Mouse (Mus musculus) embryo, embryonic 10.5 days (tissue): Measurements from ENCODE around the gene Dok4.
A peak's percentile ranks its signal among the peaks of the same experiment; 100 is the strongest.

Source experiments
- DNase-seq: peaks from one replicate; pipeline ENCODE4 v3.0.0-alpha.2; 2015; ENCODE audit warnings: low spot score

The Dok4 gene

DNA sequence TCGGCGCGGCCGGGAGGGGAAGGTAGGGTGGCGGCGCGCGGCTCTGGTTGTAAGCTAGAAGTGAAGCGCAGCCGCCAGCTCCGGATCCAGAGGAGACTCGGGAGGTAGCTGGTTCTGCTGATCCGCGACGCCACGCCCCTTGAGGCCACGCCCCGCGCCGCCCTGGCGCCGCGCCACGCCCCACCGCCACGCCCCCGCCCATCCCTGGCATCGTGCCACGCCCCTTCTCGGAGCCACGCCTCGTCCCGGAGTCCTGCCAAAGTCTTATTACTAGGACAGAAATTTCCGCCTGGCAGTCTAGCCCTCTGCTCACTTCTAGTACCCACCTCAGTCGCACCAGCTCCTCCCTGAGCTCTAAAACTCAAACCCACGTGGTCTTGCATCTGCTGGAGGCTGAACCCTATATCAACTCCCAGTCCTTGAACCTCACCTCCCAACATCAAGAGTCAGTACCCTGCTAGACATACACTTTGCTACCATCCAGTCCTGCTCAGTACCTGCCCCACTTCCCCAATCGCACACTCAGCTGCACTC is at the start of gene Dok4:
TSS of gene Dok4 (minus strand) at position 134 of the 534 bp plus-strand sequence.
- DNase-seq: peak; percentile 88

GRCm38 (mm10) chr8:94923405-94923804 is 47.3 kb upstream of the Dok4 start, which contains the start of gene Adgrg5:
Adgrg5 (plus strand) TSS chr8:94923694.
- DNase-seq: no peak

DNA sequence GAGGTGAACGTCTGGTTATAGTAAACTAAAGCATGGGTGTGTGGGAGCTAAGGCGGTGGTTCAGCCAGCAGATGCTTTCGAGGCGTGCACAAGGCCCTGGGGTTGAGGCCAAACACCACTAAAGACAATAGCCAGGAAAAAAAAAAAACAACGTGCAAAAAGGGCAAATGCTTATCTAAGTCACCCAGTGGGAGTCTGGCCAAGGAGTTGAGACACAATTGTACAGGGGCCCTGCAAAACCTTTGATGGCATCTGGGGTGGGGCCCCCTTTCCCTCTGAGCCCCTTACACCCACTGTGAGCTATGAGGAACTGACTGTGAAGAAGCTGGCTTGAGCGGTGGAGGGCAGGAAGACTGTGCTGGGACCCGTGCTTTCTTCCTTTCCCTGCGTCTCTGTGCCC is 46.5 kb upstream of the Dok4 start:
- DNase-seq: no peak

GRCm38 (mm10) chr8:94922176-94922575 is 46.0 kb upstream of the Dok4 start:
- DNase-seq: no peak

GRCm38 (mm10) chr8:94919256-94919655 is 43.1 kb upstream of the Dok4 start:
- no peak for DNase-seq

GRCm38 (mm10) chr8:94917851-94918495 is 41.8 kb upstream of the Dok4 start, which contains the start of gene Ccdc102a:
Ccdc102a (minus strand) TSS chr8:94918098.
- peak; percentile 55 for DNase-seq

DNA sequence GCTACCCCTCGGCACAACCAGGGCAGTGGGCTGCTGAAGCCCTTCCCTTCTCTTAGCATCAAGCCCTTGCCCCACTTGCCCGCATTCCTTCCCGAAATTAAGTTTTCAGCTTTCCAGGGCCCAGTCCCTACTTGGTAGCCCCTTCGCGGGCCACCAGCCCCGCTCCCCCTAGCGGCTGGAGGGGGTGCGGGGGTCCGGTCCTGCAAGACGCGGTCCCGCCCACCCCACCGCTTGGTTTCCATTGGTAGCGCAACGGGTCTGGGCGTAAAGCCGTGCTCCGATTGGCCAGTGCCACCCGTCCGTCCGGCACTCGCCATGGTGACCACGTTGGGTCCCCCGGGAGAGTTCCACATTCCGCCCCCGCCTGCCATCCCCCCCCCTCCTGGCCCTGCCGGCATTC is 41.2 kb upstream of the Dok4 start:
- peak; percentile 99 for DNase-seq

- no peak for DNase-seq
These were observed 40.8 kb upstream of the Dok4 start for GRCm38 (mm10) chr8:94916960-94917324.

DNA sequence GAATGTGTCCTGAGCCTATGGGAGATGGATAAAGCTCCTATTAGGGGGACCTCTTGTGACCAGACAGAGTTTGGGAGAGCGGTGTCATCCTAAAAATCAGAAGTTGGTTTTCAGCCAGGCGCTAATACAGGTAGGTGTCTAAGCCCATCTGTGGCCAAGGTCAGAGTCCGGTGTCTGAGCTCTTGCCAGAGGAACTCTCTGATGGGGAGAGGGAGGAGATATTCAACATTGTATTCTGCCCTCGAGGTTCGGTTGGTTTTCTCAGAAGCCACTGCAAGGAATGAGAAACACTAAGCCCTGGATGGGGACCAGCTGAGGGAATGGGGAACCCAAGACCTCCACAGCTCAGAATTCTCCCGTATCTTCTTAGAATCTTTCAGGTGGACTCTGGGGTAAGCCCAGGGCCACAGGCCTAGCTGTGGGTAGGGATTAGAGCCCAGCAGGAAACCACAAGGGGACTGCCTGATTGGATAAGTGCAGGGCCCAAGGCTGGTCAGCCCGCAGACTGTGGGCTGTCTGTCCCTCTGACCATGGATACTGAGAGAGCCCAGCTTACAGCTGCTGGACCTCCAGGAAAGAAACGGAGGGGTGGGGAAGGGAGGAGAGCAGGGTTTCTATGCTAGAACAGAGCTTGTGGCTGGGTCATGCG is 40.3 kb upstream of the Dok4 start:
- DNase-seq: peak; percentile 20

GRCm38 (mm10) chr8:94914701-94915101 is 38.6 kb upstream of the Dok4 start:
- peak; percentile 57 for DNase-seq

DNA sequence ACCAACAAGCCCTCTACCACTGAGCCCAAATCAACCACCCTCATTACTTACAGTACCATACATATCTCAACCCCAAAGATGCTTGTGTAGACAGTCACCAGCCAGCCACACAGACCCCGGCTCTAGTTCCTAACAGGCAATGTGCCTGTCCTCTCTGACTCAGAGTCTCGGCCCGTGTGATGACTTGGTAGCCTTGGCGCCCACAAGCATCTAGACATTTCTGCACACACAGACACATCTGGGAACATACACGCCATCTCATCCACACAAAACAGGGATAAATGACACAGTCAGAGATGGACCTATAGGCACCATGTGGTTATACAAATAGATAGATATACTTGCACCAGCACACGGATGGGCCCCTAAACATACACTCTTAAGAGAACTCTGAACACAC is 38.1 kb upstream of the Dok4 start:
- no peak for DNase-seq

GRCm38 (mm10) chr8:94913061-94913660 is 37.0 kb upstream of the Dok4 start:
- peak; percentile 78 for DNase-seq

GRCm38 (mm10) chr8:94908847-94909246 is 32.7 kb upstream of the Dok4 start:
- DNase-seq: peak; percentile 95

- no peak for DNase-seq
These were observed 31.6 kb upstream of the Dok4 start for GRCm38 (mm10) chr8:94907591-94908300.

GRCm38 (mm10) chr8:94904450-94905175 is 28.5 kb upstream of the Dok4 start:
- DNase-seq: no peak

DNA sequence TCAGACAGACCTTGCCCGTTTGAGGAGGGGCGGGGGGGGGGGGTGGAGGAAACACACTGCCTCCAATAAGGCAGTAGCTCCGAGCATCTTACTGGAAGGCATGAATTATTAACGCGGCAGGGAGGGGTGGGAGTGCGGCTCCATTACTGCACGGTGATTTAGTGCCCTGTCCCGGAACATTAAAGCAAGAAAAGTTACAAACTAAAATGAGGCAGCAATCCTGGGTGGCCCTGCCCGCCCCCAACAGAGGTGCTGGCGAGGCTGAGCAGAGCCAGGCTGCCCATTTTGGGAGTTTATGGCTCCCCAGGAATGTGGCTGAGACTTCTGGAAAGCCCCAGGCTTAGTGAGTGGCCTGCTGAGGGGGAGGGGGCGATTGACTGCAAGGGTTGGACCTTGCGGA is 27.6 kb upstream of the Dok4 start:
- DNase-seq: peak; percentile 54

DNA sequence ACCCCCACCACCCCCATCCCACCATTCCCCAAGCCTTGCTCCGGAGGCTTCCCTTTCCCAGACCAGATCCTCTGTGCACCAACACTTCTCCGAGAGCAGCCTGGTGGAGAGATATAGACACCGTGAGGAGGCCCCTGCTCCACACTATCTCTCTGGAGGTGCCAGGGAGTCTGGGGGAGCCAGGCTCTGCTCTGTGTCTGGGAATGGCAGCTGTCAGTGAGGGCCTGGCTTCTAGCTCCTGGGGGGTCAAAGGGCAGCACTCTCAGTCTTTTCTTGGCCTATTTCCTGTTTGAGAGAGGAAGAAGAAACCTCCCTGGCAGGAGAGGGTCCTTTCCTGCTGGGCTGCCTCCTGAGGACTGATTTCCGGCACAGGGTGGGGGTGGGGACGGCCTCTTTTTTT is 24.9 kb upstream of the Dok4 start:
- peak; percentile 61 for DNase-seq

DNA sequence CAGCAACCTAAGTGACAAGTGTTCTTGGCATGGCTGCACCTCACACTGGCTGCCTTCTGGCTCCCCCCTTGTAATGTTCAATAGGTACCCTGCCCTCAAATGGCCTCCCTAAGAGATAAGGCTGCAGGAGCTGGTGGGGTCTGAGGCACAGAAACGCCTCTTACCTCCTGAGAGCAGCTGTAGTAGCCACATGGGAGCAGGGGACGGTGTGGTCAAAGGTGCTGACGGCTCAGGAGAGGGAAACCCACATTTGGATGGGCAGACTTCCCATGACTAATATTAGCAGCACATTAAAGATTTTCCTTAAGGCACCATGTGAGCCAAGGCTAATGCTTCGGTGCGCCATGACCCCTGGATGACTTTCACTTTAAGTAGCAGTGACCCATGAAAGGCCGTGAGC is 24.5 kb upstream of the Dok4 start:
- DNase-seq: no peak

DNA sequence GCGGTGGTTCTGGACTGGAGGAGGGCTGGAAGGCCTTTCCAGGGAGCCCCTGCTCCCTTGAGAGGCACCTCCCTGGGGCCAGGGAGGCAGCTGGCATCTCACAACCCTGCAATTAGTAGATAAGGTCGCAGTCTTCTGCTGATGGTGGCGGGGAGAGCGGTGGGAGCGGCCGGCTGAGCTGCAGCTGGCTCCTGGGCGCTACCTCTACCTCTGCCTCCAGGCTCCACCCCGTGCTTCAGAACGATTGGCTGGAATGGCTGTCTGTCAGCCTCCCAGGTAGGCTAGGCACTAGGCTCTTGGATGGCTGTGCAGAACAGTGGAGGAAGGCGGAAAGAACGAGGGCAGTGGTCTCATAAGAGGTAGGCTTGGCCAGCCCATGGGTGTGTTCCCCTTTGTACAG is 23.1 kb upstream of the Dok4 start:
- no peak for DNase-seq

DNA sequence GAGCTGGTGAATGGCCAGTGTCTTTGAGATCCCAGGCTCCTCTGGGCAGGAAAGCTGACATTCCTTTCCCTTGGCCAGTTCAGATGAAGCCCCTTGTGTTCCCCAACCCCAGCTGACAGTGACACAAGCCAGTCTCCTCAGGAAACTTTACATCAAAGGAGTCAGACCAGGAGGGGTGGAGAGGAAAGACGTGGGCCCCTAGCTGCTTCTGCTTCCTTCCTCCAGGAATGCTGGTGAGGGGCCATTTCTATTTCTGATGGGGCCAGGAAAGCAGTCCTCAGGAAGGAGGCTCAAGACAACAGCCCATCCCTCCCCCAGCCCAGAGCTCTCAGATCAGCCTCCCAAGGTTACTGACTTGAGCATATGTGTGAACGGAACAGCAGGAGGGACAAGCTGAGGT is 16.8 kb upstream of the Dok4 start:
- DNase-seq: no peak

GRCm38 (mm10) chr8:94888383-94889036 is 12.4 kb upstream of the Dok4 start:
- no peak for DNase-seq
